Mouse (Mus musculus) ES-Bruce4 (cell line): ENCODE measurements around the gene Eif4a3. TPM values are rescaled to one million over a fixed set of nuclear protein-coding genes. Genes with fewer than 3 reads are reported as not detected.

ENCODE experiments used
- H3K27ac ChIP-seq: 2 replicates; pipeline ENCODE4 v1.5.1; 2012; ENCODE audit warnings: low read length, inconsistent platforms; ENCODE audit not compliant: insufficient read depth
- H3K27me3 ChIP-seq: 2 replicates; pipeline ENCODE4 v1.6.1; 2012; ENCODE audit warnings: mild to moderate bottlenecking, low read length, inconsistent platforms; ENCODE audit not compliant: control insufficient read depth, poor library complexity, insufficient read depth, severe bottlenecking
- H3K36me3 ChIP-seq: 2 replicates; pipeline ENCODE4 v1.6.1; 2012; ENCODE audit warnings: inconsistent platforms, mild to moderate bottlenecking, low read length, moderate library complexity; ENCODE audit not compliant: control insufficient read depth, poor library complexity, insufficient read depth, severe bottlenecking
- H3K4me1 ChIP-seq: one replicate; pipeline ENCODE4 v1.8.1; 2011; ENCODE audit warnings: low read length; ENCODE audit not compliant: control insufficient read depth, insufficient read depth
- H3K4me3 ChIP-seq: 2 replicates; pipeline ENCODE4 v1.5.1; 2011; ENCODE audit warnings: low read depth, mild to moderate bottlenecking, low read length
- H3K9ac ChIP-seq: 2 replicates; pipeline ENCODE4 v1.6.1; 2012; ENCODE audit warnings: low read depth, mild to moderate bottlenecking, inconsistent platforms; ENCODE audit not compliant: poor library complexity, severe bottlenecking
- H3K9me3 ChIP-seq: replicated peaks from 2 replicates; pipeline ENCODE4 v1.6.1; 2012; ENCODE audit warnings: mild to moderate bottlenecking, low read length, inconsistent platforms; ENCODE audit not compliant: control insufficient read depth, poor library complexity, insufficient read depth, severe bottlenecking
- CTCF ChIP-seq: IDR thresholded peaks from one replicate; pipeline ENCODE4 v1.8.1; 2011; ENCODE audit warnings: low read depth, low read length
- EP300 ChIP-seq: IDR thresholded peaks from 2 replicates; pipeline ENCODE4 v1.6.1; 2011; ENCODE audit warnings: low read depth, low read length; ENCODE audit not compliant: insufficient read depth
- POLR2A ChIP-seq: IDR thresholded peaks from one replicate; pipeline ENCODE4 v1.8.1; 2011; ENCODE audit warnings: low read length; ENCODE audit not compliant: insufficient read depth
- polyA plus RNA-seq: library from polyadenylated mRNA; stranded (reverse); fragments of >200 nt; gene quantifications from 2 replicates; pipeline ENCODE4 v1.2.4, GENCODE M21; 2011; ENCODE audit warnings: low read depth; ENCODE audit not compliant: missing spikeins, insufficient read depth, insufficient read length

Gene Eif4a3
- polyA plus RNA-seq, 1 experiment, result 257 TPM

DNA sequence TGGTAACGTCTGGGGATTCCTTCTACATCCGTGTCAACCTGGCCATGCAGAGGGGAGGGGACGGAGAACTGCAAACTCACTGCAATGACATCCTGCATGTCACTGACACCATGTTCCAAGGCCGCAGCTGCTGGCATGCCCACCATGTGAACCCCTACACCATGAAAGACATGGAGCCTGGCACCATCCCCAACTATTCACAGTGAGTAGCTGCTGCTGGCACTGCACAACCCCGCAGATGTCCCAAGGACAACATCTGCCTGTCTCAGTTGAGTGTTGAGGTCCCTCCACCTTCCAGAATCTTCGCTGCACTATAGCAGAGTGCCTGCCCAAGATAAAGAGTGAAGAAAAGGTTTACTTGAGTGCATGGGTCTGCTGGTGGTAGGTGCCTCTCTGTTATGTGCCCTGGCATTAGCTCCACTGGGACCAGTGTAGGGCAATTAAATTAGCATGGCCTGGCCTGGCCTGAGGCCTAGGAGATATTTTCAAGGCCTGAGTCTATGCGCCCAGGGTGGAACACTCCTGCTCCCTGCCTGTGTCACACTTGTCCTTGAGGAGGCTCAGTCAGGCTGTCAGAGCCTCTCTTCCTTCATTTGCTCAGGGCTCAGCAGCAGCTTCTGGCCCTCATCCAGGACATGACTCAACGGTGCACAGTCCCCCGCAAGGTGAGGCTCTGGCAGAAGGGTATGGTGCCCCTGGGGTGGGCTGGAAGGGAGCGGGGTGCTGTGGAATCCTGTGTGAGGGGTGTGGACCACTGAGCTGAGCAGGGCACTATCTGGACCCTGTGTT, 38.6 kb upstream of the Eif4a3 start:
- Histone ChIP-seq H3K4me1 (no peaks in the 10 kb centered on the region), H3K36me3 (no peaks in the 10 kb centered on the region), H3K9me3 (no peaks in the 10 kb centered on the region), H3K9ac (no peak overlapping the region), H3K4me3 (no peak overlapping the region), H3K27me3 (no peaks in the 10 kb centered on the region), H3K27ac (no peak overlapping the region)
- no peak for TF ChIP-seq EP300
- no peak for TF ChIP-seq CTCF
- no peak for TF ChIP-seq POLR2A

DNA sequence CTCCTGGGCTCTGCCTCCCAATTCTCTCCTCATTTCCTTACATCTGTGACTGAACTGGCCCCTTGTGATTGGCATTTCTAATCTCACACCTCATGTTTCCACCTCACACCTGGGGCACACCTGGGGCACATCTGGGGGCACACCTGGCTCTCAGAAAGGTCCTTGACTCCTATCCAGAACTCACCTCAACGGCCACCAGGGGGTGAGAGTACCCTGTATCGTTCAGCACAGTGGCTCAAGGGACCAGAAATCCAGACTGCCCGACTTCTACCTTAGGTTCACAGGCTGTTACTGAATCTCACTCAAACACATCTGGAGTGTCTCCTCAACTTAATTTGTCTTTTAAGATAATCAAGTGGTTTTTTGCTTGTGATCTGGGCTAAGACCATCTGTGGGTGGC, 32.1 kb upstream of the Eif4a3 start:
- Histone ChIP-seq H3K4me3 (no peak overlapping the region), H3K4me1 (no peaks in the 10 kb centered on the region), H3K27me3 (no peaks in the 10 kb centered on the region), H3K9ac (no peak overlapping the region), H3K36me3 (no peaks in the 10 kb centered on the region), H3K27ac (no peak overlapping the region), H3K9me3 (no peaks in the 10 kb centered on the region)
- TF ChIP-seq POLR2A (no peak), CTCF (peak; percentile 21)

- H3K9ac ChIP-seq, result no peak overlapping the region
- H3K27ac ChIP-seq, result no peak overlapping the region
- H3K4me3 ChIP-seq, result no peak overlapping the region
- H3K4me1 ChIP-seq, result no peaks in the 10 kb centered on the region
- no peaks in the 10 kb centered on the region for H3K27me3 ChIP-seq
- no peaks in the 10 kb centered on the region for H3K9me3 ChIP-seq
- TF ChIP-seq POLR2A (no peak), EP300 (no peak)
- no peaks in the 10 kb centered on the region for H3K36me3 ChIP-seq
Observed at GRCm38 (mm10) chr11:119330592-119330991, 30.7 kb upstream of the Eif4a3 start.

- no peaks in the 10 kb centered on the region for H3K27me3 ChIP-seq
- peaks cover 3% of the 10 kb centered on the region; the same call in 1 of the 2 replicates for H3K9me3 ChIP-seq
- no peak overlapping the region for H3K9ac ChIP-seq
- no peaks in the 10 kb centered on the region for H3K36me3 ChIP-seq
- no peaks in the 10 kb centered on the region for H3K4me1 ChIP-seq
- H3K27ac ChIP-seq, result no peak overlapping the region
- TF ChIP-seq POLR2A (no peak), CTCF (peak; percentile 28)
- H3K4me3 ChIP-seq, result no peak overlapping the region
Observed at GRCm38 (mm10) chr11:119325068-119325467, 25.2 kb upstream of the Eif4a3 start.

DNA sequence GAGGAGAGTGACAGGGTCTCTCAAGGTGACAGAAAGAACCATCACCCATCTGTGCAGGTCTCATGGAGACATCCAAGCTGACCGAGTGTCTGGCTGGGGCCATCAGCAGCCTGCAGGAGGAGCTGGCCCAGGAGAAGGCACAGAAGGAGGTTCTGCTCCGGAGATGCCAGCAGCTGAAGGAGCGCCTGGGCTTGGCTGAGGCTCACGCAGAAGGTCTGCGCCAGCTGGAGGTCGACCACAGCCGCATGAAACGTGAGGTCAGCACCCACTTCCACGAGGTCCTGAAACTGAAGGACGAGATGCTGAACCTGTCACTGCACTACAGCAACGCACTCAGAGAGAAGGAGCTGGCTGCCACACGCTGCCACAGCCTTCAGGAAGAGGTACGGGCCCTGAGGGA, 22.6 kb upstream of the Eif4a3 start:
- H3K4me1 ChIP-seq, result no peaks in the 10 kb centered on the region
- TF ChIP-seq EP300 (no peak), POLR2A (no peak), CTCF (no peak)
- H3K27ac ChIP-seq, result no peak overlapping the region
- no peaks in the 10 kb centered on the region for H3K27me3 ChIP-seq
- H3K4me3 ChIP-seq, result no peak overlapping the region
- H3K9me3 ChIP-seq, result peaks cover 3% of the 10 kb centered on the region; the same call in 1 of the 2 replicates
- H3K36me3 ChIP-seq, result no peaks in the 10 kb centered on the region
- no peak overlapping the region for H3K9ac ChIP-seq

DNA sequence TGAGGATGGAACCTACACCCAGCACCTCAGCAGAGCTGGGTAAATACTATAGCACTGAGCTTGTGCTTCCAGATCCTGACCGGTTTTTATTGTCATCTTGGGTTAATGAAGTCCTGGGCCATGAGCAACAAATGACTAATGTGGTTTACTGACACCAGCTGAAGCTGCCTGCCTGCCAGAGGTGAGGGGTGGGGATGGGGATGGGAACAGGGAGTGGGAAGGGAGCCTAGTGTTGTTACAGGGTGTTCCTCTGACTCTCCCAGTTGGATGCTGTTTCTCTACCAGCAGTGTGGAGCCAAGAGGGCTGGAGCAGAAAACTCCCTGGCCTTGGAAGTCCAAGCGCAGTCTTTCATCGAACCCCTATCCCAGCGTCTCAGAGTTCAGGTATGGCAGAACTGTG, 16.8 kb upstream of the Eif4a3 start:
- Histone ChIP-seq H3K9me3 (no peaks in the 10 kb centered on the region), H3K27ac (no peak overlapping the region), H3K9ac (no peak overlapping the region), H3K36me3 (no peaks in the 10 kb centered on the region), H3K4me1 (no peaks in the 10 kb centered on the region), H3K4me3 (no peak overlapping the region), H3K27me3 (no peaks in the 10 kb centered on the region)
- TF ChIP-seq POLR2A, result no peak
- no peak for TF ChIP-seq CTCF
- TF ChIP-seq EP300, result no peak
